Mouse (Mus musculus): ENCODE measurements at regions not wholly inside any gene's neighbourhood (a gene's known extent, or its start where the extent isn't known, plus 50 kb on each side); places are given as distances from the start of the nearest gene placed in this dataset.

DNA sequence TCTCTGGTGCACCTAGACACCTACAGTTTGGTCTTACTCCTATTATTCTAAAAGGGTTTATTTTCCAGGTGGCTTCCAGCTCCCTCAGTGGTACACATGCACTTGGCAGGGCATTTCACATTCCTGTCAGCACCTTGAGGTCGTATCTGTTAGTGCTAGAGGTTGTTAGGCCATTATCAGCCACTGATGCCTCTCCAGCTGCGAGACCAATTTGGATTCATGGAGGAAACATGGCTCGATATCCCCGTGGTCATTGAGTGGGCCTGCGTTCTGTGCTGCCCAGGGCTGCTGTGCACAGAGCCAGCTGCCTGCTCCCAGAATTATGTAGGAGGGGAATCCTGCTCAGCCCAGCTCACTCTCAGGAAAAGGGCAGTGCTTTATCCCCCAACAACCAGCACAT, 60.1 kb upstream of the Irx1 start:
- Histone ChIP-seq H3K36me3 (no peaks in the 10 kb centered on the region), H3K27me3 (replicated peaks) (no peaks in the 10 kb centered on the region), H3K4me3 (no peak overlapping the region), H3K27ac (no peak overlapping the region), H3K4me1 (no peaks in the 10 kb centered on the region), H3K9me3 (replicated peaks) (no peaks in the 10 kb centered on the region), H3K4me2 (no peak overlapping the region), H3K9ac (no peak overlapping the region)
- WGBS (ENCODE audit: insufficient replicate concordance) = 56% methylated on average over 5 of the region's 5 CpGs
- no peak for ATAC-seq

DNA sequence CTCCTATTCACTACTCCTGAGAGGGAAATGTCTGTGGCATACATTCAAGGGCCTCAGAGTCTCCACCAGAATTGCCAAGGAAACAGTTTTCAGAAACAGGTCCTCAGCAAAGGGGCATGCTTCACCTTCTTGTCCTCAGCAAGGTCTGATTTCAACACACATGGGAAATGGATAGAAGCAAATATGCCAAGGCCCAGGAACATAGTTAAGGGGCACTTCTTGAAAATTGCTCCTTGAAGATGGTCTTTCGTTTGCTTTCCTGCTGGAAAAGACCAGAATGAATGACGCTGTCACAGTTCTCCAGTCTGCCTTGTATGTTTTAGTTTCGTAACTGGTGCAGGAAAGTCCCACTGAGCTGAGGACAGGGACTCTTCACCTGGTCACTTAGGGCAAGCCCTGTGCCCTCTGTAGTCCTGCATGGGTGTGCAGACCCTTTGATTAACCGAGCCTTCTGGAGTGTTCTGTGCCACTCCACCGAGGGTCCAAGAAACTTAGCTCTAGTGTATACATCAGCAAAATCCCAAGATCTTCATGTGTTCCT, 80.5 kb upstream of the Irx1 start:
- Histone ChIP-seq H3K36me3 (no peaks in the 10 kb centered on the region), H3K9me3 (replicated peaks) (no peaks in the 10 kb centered on the region), H3K4me1 (no peaks in the 10 kb centered on the region), H3K4me3 (no peak overlapping the region), H3K27me3 (replicated peaks) (no peaks in the 10 kb centered on the region), H3K4me2 (no peak overlapping the region), H3K27ac (no peak overlapping the region), H3K9ac (no peak overlapping the region)
- 75% methylated on average over 5 of the region's 5 CpGs for WGBS (ENCODE audit: insufficient replicate concordance)
- ATAC-seq = no peak

DNA sequence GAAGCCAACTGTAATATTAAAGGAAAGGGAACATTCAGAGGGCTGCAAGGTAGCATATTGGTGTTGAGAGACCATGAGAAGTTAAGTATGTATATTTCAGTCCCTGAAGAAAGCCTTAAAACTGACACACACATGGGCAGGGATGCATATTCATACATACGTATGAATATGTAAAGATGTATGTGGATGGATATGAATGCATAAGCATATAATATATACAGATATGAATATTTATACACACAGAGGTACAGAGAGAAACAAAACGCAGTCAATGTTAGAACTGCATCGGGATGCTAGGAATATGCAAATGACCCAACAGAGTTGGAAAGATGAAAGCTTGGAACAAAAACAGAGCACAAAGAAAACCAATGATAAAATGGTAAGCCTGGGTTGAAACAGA, 92.9 kb upstream of the Irx1 start:
- H3K36me3 ChIP-seq = no peaks in the 10 kb centered on the region
- 78% methylated on average over 3 of the region's 3 CpGs for WGBS (ENCODE audit: insufficient replicate concordance)
- H3K4me2 ChIP-seq = no peak overlapping the region
- no peak overlapping the region for H3K9ac ChIP-seq
- no peaks in the 10 kb centered on the region for H3K27me3 ChIP-seq (replicated peaks)
- H3K27ac ChIP-seq = no peak overlapping the region
- no peak for ATAC-seq
- no peaks in the 10 kb centered on the region for H3K9me3 ChIP-seq (replicated peaks)
- H3K4me1 ChIP-seq = no peaks in the 10 kb centered on the region
- H3K4me3 ChIP-seq = no peak overlapping the region

DNA sequence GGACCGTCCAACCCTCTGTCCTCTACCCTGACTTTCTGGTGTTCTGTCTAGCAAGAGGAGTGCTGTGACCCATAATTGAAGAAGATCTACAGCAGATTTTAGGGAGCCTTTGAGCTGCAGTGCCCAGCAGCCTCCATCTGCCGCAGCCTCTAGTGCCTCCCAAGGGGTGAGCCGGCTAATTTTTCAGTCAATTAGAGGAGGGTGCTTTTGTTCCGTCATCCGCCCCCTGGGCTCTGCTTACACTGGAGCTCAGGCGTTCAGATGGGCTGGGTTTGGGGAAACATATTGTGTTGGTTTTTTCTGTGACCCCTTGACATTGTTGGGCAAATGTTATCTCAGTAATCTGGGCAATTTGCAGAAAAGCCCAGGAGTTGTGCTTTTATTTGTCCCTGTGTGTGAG, 98.1 kb upstream of the Irx1 start:
- H3K27me3 ChIP-seq (replicated peaks) = no peaks in the 10 kb centered on the region
- ATAC-seq = no peak
- WGBS (ENCODE audit: insufficient replicate concordance) = 65% methylated on average over 6 of the region's 6 CpGs

DNA sequence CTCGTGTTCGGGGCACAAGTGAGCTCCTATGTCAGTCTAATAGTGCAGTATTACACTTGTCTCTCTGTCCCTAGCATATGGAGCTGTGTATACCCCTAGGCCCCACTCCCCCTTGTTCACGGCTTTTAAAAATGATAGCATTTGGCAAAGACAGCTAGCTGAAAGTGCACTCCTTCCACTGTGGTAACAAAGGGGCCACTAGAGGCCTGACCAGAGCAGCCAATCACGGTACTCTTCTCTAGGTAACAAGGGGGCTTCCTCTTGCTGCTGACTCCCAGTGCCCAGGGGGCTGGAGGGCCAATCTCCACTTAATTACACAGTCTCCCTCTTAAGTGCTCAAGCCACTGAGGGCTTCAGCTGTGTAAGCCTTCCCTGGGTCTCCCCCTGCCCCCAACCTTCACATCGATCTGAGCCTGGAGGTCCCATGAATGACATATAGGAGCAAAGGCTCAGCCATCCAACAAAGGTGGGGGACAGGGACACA, 99.8 kb upstream of the Irx1 start:
- no peaks in the 10 kb centered on the region for H3K9me3 ChIP-seq (replicated peaks)
- 70% methylated on average over 5 of the region's 5 CpGs for whole genome bisulfite sequencing (ENCODE audit: insufficient replicate concordance)
- H3K4me3 ChIP-seq = no peak overlapping the region
- no peaks in the 10 kb centered on the region for H3K36me3 ChIP-seq
- no peak overlapping the region for H3K9ac ChIP-seq
- no peaks in the 10 kb centered on the region for H3K27me3 ChIP-seq (replicated peaks)
- H3K27ac ChIP-seq = no peak overlapping the region
- H3K4me1 ChIP-seq = no peaks in the 10 kb centered on the region
- ATAC-seq = no peak
- no peak overlapping the region for H3K4me2 ChIP-seq

More for the DNA sequence above, 98.1 kb upstream of the Irx1 start:
- Histone ChIP-seq H3K27ac (no peak overlapping the region), H3K4me1 (no peaks in the 10 kb centered on the region), H3K36me3 (no peaks in the 10 kb centered on the region), H3K9ac (no peak overlapping the region), H3K4me2 (no peak overlapping the region), H3K9me3 (replicated peaks) (no peaks in the 10 kb centered on the region), H3K4me3 (no peak overlapping the region)

DNA sequence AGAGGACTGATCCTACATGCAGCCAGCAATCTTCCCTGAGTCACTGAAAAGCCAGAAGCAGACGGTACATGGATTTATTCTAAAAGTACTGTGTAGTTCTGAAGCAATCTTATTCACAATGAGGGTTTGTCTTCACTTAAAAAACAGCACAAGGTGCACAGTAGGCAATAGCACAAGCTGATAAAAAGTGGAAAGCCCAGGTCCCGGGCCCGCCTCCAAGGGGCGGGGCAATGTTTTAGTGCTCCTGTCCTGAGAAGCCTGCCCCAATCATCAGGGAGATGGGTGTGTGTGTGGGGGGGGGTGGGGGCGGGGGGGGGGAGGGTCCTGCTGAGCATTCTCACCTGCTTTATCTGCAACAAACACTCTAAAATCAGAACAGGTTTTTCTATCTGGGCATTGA, 133.1 kb upstream of the Irx1 start:
- WGBS (ENCODE audit: insufficient replicate concordance) = 71% methylated on average over 1 of the region's 5 CpGs
- no peaks in the 10 kb centered on the region for H3K9me3 ChIP-seq (replicated peaks)
- no peak overlapping the region for H3K4me3 ChIP-seq
- ATAC-seq = no peak
- no peaks in the 10 kb centered on the region for H3K36me3 ChIP-seq
- no peak overlapping the region for H3K4me2 ChIP-seq
- no peak overlapping the region for H3K9ac ChIP-seq
- H3K27me3 ChIP-seq (replicated peaks) = no peaks in the 10 kb centered on the region
- H3K4me1 ChIP-seq = no peaks in the 10 kb centered on the region
- H3K27ac ChIP-seq = no peak overlapping the region

DNA sequence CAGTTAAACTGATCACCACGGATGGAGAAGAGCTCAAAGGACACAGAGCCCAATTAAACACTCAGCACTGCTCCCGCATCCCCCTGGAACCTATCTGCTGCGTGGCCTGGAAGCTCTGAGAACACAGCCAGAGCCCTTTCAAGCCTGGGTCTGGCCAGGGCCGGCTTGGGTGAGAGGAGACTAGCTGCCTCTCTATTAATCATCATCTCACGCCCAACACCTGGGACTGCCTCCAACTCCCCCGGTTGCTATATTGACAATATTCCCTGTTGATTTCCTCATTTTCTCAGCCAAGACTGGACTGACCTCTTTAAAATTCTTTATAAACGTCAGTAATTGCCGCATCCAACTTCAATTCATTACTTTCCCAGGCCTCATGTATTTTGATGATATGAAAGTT, 133.7 kb upstream of the Irx1 start:
- Histone ChIP-seq H3K27ac (no peak overlapping the region), H3K4me2 (no peak overlapping the region), H3K4me3 (no peak overlapping the region), H3K27me3 (replicated peaks) (no peaks in the 10 kb centered on the region), H3K36me3 (no peaks in the 10 kb centered on the region), H3K9ac (no peak overlapping the region), H3K9me3 (replicated peaks) (no peaks in the 10 kb centered on the region), H3K4me1 (no peaks in the 10 kb centered on the region)
- WGBS (ENCODE audit: insufficient replicate concordance) = 56% methylated on average over 8 of the region's 8 CpGs
- no peak for ATAC-seq

DNA sequence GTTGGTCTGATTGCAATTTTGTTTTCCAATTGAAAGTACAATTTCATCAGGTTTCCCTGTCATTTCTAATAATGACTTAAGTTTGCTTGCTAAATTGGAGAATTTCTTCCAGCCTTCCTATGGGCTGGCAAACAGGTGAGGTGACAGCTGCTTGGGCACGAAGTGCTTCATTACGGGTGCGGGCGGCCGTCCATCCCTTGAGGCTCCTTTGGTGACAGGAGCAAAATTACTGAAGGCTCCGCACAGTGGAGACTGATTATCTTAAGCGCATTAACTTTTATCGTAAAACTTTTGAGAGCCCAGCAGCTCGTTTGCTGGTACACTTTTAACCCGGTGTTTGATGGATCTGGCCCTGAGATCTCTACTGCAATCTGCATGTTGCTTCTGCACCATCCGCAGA, 134.3 kb upstream of the Irx1 start:
- Histone ChIP-seq H3K4me3 (no peak overlapping the region), H3K36me3 (no peaks in the 10 kb centered on the region), H3K27ac (no peak overlapping the region), H3K9me3 (replicated peaks) (no peaks in the 10 kb centered on the region), H3K4me2 (no peak overlapping the region), H3K27me3 (replicated peaks) (no peaks in the 10 kb centered on the region), H3K9ac (no peak overlapping the region), H3K4me1 (no peaks in the 10 kb centered on the region)
- ATAC-seq = no peak
- WGBS (ENCODE audit: insufficient replicate concordance) = 68% methylated on average over 11 of the region's 11 CpGs

DNA sequence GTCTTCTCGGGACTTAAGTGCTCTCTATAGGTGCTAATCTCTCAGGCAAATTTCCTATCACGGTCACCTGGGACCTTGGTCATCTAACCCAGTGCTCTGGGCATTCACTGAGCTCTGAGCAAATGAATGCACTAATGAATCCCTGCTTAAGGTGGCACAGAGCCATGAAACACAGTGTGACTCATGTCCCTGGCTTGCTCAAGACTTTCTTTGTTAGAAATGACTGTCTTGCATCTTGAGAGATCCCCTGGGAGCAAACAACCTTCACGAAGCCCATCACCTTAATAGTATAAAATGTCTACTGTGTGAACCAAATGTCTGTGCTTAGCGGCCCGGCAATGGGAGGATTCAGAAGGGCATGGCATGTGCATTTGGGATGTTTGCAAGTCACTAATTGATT, 137.2 kb upstream of the Irx1 start:
- no peak overlapping the region for H3K27ac ChIP-seq
- ATAC-seq = no peak
- 75% methylated on average over 5 of the region's 5 CpGs for WGBS (ENCODE audit: insufficient replicate concordance)

DNA sequence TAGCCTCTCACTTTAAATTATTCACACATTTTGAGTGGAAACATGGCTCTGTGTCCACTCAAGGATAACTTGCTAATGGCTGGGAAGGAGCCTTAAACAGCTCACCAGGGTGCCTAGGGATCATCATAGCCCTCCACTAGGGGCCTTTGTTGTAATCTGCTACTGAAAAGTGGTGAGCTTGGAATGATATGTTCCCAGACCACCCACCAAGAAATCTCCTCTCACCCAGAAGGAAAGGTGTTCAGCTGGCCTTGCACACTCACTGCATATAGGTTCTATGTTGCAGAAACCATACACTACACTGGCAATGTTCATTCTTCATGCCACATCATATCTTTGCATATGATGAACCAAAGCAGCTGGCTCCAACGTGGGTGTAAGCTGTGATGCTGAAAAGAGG, 145.1 kb upstream of the Irx1 start:
- WGBS (ENCODE audit: insufficient replicate concordance) = 32% methylated on average over 1 of the region's 1 CpGs
- Histone ChIP-seq H3K27ac (no peak overlapping the region), H3K4me1 (no peaks in the 10 kb centered on the region), H3K9ac (no peak overlapping the region), H3K36me3 (no peaks in the 10 kb centered on the region), H3K27me3 (replicated peaks) (no peaks in the 10 kb centered on the region), H3K9me3 (replicated peaks) (no peaks in the 10 kb centered on the region), H3K4me2 (no peak overlapping the region), H3K4me3 (no peak overlapping the region)
- ATAC-seq = no peak

More for the DNA sequence above, 137.2 kb upstream of the Irx1 start:
- no peak overlapping the region for H3K9ac ChIP-seq
- H3K4me3 ChIP-seq = no peak overlapping the region
- no peaks in the 10 kb centered on the region for H3K27me3 ChIP-seq (replicated peaks)
- H3K4me1 ChIP-seq = no peaks in the 10 kb centered on the region
- H3K9me3 ChIP-seq (replicated peaks) = no peaks in the 10 kb centered on the region
- H3K4me2 ChIP-seq = no peak overlapping the region
- H3K36me3 ChIP-seq = no peaks in the 10 kb centered on the region

DNA sequence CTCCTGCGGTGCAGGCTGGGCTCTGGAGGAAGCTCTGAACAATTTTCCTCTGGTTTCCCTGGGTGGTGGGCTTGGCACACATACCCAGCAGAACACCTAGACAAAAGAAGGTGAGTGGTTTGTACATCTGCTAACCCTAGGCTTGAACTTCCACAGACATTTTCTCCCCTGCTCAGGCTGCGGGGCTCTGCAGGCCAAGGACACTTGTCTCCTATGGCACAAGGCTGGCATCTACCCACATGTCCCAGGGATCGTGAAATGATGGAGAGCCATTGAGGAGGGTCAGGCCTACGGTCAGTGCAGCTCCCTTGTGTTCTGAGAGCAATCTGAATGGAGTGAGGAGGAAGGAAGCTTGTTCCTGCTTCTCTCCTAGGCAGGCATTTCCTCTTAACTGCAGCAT, 150.4 kb upstream of the Irx1 start:
- Histone ChIP-seq H3K9me3 (replicated peaks) (no peaks in the 10 kb centered on the region), H3K36me3 (no peaks in the 10 kb centered on the region), H3K27ac (no peak overlapping the region), H3K4me2 (no peak overlapping the region), H3K4me1 (no peaks in the 10 kb centered on the region), H3K9ac (no peak overlapping the region), H3K27me3 (replicated peaks) (no peaks in the 10 kb centered on the region), H3K4me3 (no peak overlapping the region)
- WGBS (ENCODE audit: insufficient replicate concordance) = 63% methylated on average over 4 of the region's 4 CpGs
- no peak for ATAC-seq

DNA sequence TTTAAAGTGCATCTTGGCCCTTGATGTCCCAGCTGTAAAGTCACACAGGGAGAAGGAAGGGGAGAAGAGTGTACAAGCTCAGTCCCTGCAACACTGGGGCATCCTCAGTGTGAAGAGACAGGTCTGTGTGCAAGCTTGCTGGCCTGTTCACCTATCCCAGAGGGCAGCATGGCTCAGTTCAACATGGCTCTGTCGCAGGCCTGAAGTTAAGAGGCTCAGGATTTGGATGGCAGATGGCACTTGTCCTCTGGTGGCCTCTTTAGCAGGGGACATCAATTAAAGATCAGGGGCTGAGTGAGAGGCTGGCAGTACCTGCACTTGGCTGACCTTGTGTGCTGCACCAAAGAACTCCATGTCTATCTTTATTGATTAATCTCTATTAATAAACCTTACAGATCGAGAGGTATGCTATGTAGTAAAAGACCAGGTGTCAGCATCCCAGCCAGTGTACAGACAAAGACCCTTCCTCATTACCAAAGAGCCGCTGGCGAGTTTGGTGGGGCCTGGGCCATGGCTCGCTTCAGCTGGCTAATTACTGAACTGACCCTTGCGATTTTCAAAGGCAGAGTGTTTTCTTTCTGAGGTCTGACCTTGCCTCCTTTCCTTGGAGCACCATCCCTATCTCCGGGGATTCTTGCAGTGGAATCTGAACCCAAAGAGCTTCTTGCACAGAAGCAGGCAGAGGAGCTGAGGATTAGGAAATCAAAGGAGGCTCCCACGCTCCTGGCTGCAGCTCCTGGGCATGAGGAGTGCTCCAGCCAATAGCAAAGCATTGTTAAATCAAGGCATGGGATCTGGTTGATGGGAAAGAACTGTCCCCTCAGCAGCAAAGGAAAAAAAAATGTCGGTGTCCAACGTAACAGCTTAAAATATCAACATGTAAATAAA, 151.5 kb upstream of the Irx1 start:
- Histone ChIP-seq H3K27ac (no peak overlapping the region), H3K9ac (no peak overlapping the region), H3K4me2 (no peak overlapping the region), H3K36me3 (no peaks in the 10 kb centered on the region), H3K4me1 (no peaks in the 10 kb centered on the region), H3K4me3 (no peak overlapping the region), H3K9me3 (replicated peaks) (no peaks in the 10 kb centered on the region), H3K27me3 (replicated peaks) (no peaks in the 10 kb centered on the region)
- no peak for ATAC-seq
- WGBS (ENCODE audit: insufficient replicate concordance) = 59% methylated on average over 10 of the region's 10 CpGs

Measured in liver, embryonic 12.5 days (tissue).